Mouse (Mus musculus): ENCODE data around the gene Atf6. TPM values are rescaled to one million over a fixed set of nuclear protein-coding genes. Genes with fewer than 3 reads are reported as not detected.
A peak's percentile ranks its signal among the peaks of the same experiment; 100 is the strongest.

Atf6 gene
- total and polyA plus RNA-seq, 2 experiments from 2014 or later: 13.0 to 41.5 TPM

GRCm38 (mm10) chr1:170786570-170787341 lies 80.8 kb downstream of the Atf6 start:
- Histone ChIP-seq H3K4me2 (ENCODE audit: low read depth, low read length) (no peak overlapping the region), H3K9me3 (replicated peaks; ENCODE audit: control insufficient read depth, low read length) (no peaks in the 10 kb centered on the region), H3K4me1 (ENCODE audit: control insufficient read depth, insufficient read depth) (no peaks in the 10 kb centered on the region), H3K36me3 (replicated peaks; ENCODE audit: control insufficient read depth, insufficient read depth, low read length) (peaks cover 37% of the 10 kb centered on the region), H3K4me3 (ENCODE audit: low read depth, low read length) (no peak overlapping the region), H3K27ac (ENCODE audit: low read depth) (no peak overlapping the region), H3K9ac (replicated peaks; ENCODE audit: low read depth, low read length) (no peak overlapping the region), H3K27me3 (ENCODE audit: control insufficient read depth, insufficient read depth, low read length) (no peaks in the 10 kb centered on the region)
- TF ChIP-seq EP300 (IDR thresholded peaks at IDR 0.05; ENCODE audit: low read depth): no peak
- no peak for TF ChIP-seq CTCF (IDR thresholded peaks at IDR 0.05; ENCODE audit: low read depth)
- ATAC-seq (ENCODE audit: insufficient read depth, low read depth): no peak
- DNase-seq (ENCODE audit: low spot score): no peak
- 93% methylated on average over 14 of the region's 14 CpGs for WGBS

- Histone ChIP-seq H3K9ac (replicated peaks; ENCODE audit: low read depth, low read length) (no peak overlapping the region), H3K4me1 (ENCODE audit: control insufficient read depth, insufficient read depth) (no peaks in the 10 kb centered on the region), H3K9me3 (replicated peaks; ENCODE audit: control insufficient read depth, low read length) (no peaks in the 10 kb centered on the region), H3K27ac (ENCODE audit: low read depth) (no peak overlapping the region), H3K4me2 (ENCODE audit: low read depth, low read length) (no peak overlapping the region), H3K4me3 (ENCODE audit: low read depth, low read length) (no peak overlapping the region), H3K36me3 (replicated peaks; ENCODE audit: control insufficient read depth, insufficient read depth, low read length) (peaks cover 22% of the 10 kb centered on the region), H3K27me3 (ENCODE audit: control insufficient read depth, insufficient read depth, low read length) (no peaks in the 10 kb centered on the region)
- ATAC-seq (ENCODE audit: insufficient read depth, low read depth) (no peak), DNase-seq (ENCODE audit: low spot score) (no peak)
- TF ChIP-seq EP300 (IDR thresholded peaks at IDR 0.05; ENCODE audit: low read depth) (no peak), CTCF (IDR thresholded peaks at IDR 0.05; ENCODE audit: low read depth) (no peak; the same call in 1 of the 2 replicates)
- 95% methylated on average over 4 of the region's 4 CpGs for WGBS
Observed at GRCm38 (mm10) chr1:170777688-170778087, 89.9 kb downstream of the Atf6 start.

GRCm38 (mm10) chr1:170774431-170774830 lies 93.1 kb downstream of the Atf6 start:
- Histone ChIP-seq H3K36me3 (replicated peaks; ENCODE audit: control insufficient read depth, insufficient read depth, low read length) (peaks cover 22% of the 10 kb centered on the region), H3K4me1 (ENCODE audit: control insufficient read depth, insufficient read depth) (peaks cover 7% of the 10 kb centered on the region; the same call in 1 of the 2 replicates), H3K4me3 (ENCODE audit: low read depth, low read length) (no peak overlapping the region), H3K9me3 (replicated peaks; ENCODE audit: control insufficient read depth, low read length) (no peaks in the 10 kb centered on the region), H3K4me2 (ENCODE audit: low read depth, low read length) (no peak overlapping the region), H3K27ac (ENCODE audit: low read depth) (no peak overlapping the region), H3K9ac (replicated peaks; ENCODE audit: low read depth, low read length) (no peak overlapping the region), H3K27me3 (ENCODE audit: control insufficient read depth, insufficient read depth, low read length) (no peaks in the 10 kb centered on the region)
- 76% methylated on average over 1 of the region's 1 CpGs for WGBS
- TF ChIP-seq EP300 (IDR thresholded peaks at IDR 0.05; ENCODE audit: low read depth) (no peak), CTCF (IDR thresholded peaks at IDR 0.05; ENCODE audit: low read depth) (no peak)
- ATAC-seq (ENCODE audit: insufficient read depth, low read depth): no peak
- DNase-seq (ENCODE audit: low spot score): no peak

GRCm38 (mm10) chr1:170773506-170773905 lies 94.1 kb downstream of the Atf6 start:
- TF ChIP-seq EP300 (IDR thresholded peaks at IDR 0.05; ENCODE audit: low read depth) (no peak), CTCF (IDR thresholded peaks at IDR 0.05; ENCODE audit: low read depth) (no peak)
- Histone ChIP-seq H3K27ac (ENCODE audit: low read depth) (no peak overlapping the region), H3K9ac (replicated peaks; ENCODE audit: low read depth, low read length) (no peak overlapping the region), H3K4me2 (ENCODE audit: low read depth, low read length) (no peak overlapping the region), H3K9me3 (replicated peaks; ENCODE audit: control insufficient read depth, low read length) (no peaks in the 10 kb centered on the region), H3K4me3 (ENCODE audit: low read depth, low read length) (no peak overlapping the region), H3K27me3 (ENCODE audit: control insufficient read depth, insufficient read depth, low read length) (no peaks in the 10 kb centered on the region), H3K4me1 (ENCODE audit: control insufficient read depth, insufficient read depth) (peaks cover 7% of the 10 kb centered on the region; the same call in 1 of the 2 replicates), H3K36me3 (replicated peaks; ENCODE audit: control insufficient read depth, insufficient read depth, low read length) (peaks cover 22% of the 10 kb centered on the region)
- 75% methylated on average over 4 of the region's 4 CpGs for WGBS
- no peak for DNase-seq (ENCODE audit: low spot score)
- ATAC-seq (ENCODE audit: insufficient read depth, low read depth): no peak

GRCm38 (mm10) chr1:170771437-170772003 lies 96.1 kb downstream of the Atf6 start:
- peak overlapping the region; percentile 19; the same call in 1 of the 2 replicates for H3K4me3 ChIP-seq (ENCODE audit: low read depth, low read length)
- peak overlapping the region; percentile 44 for H3K4me2 ChIP-seq (ENCODE audit: low read depth, low read length)
- peak overlapping the region; percentile 12 for H3K27ac ChIP-seq (ENCODE audit: low read depth)
- 45% methylated on average over 25 of the region's 25 CpGs for WGBS
- H3K36me3 ChIP-seq (replicated peaks; ENCODE audit: control insufficient read depth, insufficient read depth, low read length): peaks cover 15% of the 10 kb centered on the region
- H3K4me1 ChIP-seq (ENCODE audit: control insufficient read depth, insufficient read depth): peaks cover 7% of the 10 kb centered on the region; the same call in 1 of the 2 replicates
- ATAC-seq (ENCODE audit: insufficient read depth, low read depth) (no peak), DNase-seq (ENCODE audit: low spot score) (peak; percentile 53)
- H3K9me3 ChIP-seq (replicated peaks; ENCODE audit: control insufficient read depth, low read length): no peaks in the 10 kb centered on the region
- H3K27me3 ChIP-seq (ENCODE audit: control insufficient read depth, insufficient read depth, low read length): no peaks in the 10 kb centered on the region
- TF ChIP-seq CTCF (IDR thresholded peaks at IDR 0.05; ENCODE audit: low read depth) (no peak), EP300 (IDR thresholded peaks at IDR 0.05; ENCODE audit: low read depth) (no peak)
- H3K9ac ChIP-seq (replicated peaks; ENCODE audit: low read depth, low read length): no peak overlapping the region

Measured in heart, postnatal 0 days (tissue).